Mouse (Mus musculus): ENCODE data around the gene Fcgr3.

Gene Fcgr3

DNA sequence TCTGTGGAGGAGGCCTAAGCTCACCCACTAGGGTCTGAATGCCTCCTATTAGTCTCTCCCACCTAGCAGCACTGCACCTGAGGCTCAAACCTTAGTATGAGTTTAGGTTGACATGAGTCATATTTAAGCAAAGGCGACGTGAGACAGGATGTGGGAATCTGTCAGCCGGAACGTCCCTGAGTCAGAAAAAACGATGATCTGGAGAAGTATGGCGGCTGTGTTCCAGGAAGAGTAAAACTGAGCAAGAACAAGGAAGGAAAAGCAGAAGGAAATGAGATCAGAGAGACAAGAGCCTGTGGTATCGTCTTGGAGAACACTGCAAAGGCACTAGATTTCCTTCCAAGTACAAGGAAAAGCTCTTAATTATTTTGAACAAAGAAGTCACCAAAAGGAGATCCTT lies 14.0 kb downstream of the Fcgr3 start:
- DNase-seq (ENCODE audit: low spot score in 2 of 2) = no peak

DNA sequence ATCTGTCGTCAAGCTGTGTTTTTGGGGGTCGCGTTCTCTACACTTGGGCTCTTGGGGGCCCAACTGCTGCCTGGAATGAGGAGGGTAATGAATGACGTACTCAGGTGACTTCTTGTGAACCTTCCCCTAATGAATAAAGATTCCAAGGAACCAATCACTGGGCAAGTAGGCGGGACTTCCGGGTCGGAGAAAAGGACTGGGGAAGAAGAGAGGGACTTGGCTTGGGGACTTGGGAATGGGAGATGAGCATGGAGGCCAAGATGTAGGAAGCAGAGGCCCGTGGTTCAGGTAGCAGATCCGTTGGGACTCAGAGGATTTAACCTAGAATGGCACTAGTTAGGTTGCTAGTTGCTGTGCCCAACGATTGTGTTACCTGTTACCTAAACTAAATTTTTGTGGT lies 15.5 kb downstream of the Fcgr3 start:
- DNase-seq (ENCODE audit: low spot score in 2 of 2) = no peak

DNA sequence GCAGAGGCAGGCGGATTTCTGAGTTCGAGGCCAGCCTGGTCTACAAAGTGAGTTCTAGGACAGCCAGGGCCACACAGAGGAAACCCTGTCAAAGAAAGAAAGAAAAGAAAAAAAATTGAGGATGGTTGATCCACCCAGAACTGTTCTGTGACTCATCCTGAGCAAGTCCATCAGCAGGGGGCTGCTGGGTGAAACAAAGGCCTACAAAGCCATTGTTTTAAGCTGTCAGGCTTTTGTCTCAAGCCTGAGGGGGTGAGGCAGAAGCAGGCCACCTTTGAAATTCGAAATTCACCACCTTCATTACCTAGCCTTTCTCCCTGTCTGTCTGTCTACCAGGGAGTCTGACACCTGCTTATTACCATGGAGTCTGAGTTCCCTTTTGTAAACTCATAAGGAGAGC lies 18.2 kb downstream of the Fcgr3 start:
- DNase-seq (ENCODE audit: low spot score in 2 of 2) = no peak

DNA sequence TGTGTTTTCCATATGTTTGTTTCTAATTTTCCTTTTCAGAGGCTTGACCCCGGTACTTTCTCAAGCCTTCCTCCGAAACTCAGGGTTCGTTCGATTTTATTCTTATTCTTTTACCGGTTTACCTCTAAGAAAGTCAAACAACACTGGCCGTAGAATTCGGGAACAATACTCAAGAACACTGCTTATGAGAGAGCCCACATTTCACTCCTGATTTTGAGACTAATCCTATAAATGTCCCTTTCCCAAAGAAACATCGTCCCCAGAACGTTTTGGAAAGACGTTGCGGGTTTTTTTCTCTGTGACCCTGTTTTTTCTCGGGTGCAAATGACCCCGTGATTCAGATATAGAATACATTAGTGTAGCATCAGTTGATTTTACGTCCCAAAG lies 19.7 kb downstream of the Fcgr3 start:
- DNase-seq (ENCODE audit: low spot score in 2 of 2) = no peak

DNA sequence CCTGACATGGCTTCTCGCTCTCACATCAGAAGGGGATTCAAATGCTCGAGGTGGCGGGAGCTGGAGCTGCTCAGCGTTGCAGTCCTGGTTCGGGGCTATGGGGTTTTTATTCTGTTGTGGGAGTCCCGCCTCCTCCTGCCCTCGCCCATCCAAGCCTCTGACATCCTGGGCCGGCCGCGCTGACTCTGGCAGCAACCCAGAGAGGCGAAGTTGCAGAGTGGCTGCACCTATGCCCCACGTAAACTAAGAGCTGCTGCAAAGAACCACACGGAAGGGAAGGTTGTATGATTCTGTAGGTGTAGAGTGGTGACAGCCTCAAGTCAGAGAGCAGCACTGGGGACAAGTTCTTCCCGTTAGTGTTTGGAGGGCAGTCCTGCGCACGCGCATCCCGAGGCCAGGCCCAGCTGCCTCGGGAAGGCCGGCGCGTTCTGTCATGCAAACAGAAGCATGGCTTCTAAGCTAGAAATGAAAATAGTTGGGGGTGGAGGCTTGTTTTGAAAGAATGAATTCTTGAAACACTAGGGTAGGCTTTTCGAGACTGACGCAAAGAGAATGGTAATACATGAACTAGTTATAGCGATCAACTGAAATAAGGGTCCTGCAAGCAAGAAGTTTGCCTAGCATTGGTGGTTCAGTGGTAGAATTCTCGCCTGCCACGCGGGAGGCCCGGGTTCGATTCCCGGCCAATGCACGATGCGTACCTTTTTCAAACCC lies 20.2 kb downstream of the Fcgr3 start:
- DNase-seq (ENCODE audit: low spot score in 2 of 2) = peak; percentile 78 to 86

DNA sequence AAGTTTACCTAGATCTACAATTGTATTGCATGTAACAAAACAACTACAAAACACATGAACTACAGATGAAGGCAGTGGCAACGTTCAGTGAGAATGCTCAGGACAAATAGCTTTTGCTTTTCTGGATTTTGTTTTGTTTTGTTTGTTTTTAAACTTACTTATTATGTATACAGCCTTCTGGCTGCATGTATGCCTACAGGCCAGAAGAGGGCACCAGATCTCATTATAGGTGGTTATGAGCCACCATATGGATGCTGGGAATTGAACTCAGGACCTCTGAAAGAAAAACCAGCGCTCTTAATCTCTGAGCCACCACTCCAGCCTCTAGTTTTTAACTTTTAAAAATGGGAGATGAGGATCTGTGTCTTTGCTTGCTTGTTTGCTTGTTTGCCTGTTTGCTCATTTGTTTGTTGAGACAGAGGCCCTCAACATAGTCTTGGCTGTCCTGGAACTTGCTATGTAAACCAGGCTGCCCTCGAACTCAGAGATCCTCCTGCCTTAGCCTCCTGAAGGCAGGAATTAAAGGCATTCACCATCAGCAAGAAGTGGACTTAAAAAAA lies 21.1 kb downstream of the Fcgr3 start:
- DNase-seq (ENCODE audit: low spot score in 2 of 2) = no peak

DNA sequence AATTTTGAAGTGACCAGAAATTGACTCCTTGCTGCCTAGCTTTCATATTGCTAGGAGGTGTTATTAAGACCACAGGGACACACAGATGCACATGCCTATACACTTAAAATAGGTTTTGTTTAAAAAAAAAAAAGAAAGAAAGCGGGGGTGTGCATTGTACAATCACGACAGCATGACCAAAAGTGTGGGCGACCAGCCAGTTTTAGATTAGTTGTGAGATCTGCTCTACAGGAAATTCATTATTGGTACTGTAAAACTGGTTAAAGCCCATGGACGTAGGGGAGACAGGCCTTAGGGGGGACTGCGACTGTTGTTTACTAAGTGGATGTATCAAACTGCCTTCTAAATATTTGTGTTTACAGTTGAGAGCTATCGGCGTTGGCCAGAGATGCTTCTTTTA lies 24.9 kb downstream of the Fcgr3 start:
- DNase-seq (ENCODE audit: low spot score in 2 of 2) = no peak

DNA sequence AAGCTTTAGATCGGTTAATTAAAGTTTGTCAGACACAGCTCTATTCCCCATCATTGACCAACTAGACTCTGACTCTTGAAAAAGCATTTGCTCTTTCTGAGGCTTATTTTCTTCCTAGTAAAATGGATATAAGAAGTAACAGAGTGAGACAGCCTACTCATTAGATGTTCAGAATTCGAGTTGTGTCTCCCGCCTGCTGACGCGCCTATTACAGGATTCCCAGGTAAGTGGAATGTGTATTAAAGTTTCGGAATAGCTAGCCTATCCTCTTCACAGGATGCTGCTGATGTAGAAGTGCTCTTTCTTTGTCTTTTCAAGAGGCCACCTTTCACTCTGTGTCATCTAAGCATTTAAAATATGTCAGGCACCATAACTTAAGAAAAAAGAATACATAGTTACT lies 25.6 kb downstream of the Fcgr3 start:
- DNase-seq (ENCODE audit: low spot score in 2 of 2) = no peak

DNA sequence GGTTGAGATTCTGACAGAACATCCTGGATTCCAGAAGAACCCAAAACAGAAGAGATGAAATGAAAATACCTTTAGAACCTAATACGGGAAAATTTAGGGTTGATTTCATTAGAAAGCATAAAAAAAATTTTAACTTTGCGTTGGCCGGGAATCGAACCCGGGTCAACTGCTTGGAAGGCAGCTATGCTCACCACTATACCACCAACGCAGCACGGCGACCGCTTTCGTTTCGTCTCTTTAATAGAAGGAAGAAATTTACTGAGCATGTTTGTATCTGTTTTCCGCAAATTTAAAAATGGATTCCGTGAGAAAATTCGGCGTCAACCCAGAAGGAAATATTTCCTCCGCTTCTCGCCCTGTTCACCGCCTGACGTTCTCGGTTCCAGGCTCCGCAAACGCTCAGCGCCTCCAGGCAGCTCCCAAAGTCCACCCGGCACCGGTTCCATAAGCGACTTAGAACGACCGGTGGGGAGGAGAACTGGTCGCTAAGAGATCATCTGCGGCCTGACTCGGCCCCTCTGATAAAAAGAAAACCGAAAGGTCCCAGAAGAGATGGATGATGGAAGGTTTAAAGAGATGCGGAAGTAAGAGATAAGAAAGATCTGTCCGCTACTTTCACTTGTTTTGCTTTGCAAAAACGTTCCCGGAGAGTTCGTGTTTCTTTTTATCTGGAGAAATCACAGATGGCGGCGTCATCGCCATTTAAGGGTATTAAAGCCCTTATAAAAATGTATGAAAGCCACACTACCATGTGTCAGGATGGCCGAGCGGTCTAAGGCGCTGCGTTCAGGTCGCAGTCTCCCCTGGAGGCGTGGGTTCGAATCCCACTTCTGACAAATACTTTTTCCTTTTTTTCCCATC lies 26.6 kb downstream of the Fcgr3 start:
- DNase-seq (ENCODE audit: low spot score in 2 of 2) = peak; percentile 83 to 88

DNA sequence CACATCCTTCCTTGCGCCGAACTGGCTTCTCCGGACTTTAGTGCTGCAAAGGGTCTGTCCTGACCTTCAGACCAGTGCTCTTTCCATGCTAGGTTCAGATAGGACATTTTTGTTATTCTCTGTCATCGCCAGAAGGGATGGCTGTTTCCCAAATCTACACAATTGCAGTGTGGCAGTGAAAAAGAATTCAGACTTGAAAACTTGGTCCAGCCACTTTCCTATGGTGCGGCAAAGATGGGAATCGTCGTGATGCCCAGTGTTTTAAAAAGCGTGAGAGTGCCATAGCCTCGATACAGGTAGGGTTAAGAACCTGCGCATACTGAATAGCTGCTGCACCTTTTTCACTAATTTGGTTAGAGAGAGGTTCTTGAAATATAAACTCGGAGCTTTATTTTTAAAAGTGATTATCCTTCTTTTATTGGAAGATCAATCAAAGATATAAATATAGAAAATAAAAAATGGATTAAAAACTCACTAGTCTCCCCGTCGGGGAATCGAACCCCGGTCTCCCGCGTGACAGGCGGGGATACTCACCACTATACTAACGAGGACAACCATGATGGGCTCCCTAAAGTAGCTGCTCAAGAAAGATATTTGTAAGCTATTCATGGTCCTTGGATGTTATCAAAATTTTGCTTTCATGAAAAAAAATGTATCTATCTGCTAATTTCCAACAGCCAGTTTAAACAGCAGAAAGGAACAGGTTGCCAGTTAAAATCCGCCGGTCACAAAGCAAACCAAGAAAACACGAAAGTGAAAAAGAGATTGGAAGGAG lies 28.0 kb downstream of the Fcgr3 start:
- peak; percentile 78 to 84 for DNase-seq (ENCODE audit: low spot score in 2 of 2)

DNA sequence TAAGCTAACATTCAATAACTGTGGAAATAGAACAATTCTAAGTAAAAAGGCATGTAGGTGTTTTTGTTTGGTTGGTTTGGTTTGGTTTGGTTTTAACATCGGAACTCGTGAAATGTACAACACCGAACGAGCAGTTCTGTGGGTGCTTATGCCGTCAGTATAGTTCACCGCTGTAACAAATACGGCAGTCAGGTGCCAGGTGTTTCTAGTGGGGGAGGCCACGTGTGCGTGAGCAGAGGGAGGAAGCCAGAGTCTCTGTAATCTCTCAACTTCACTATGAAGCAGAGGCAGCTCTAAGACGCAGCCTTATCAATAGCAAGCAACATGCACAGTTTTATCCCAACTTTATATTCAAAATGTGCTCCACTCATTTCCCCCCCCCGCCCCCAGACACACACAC lies 29.1 kb downstream of the Fcgr3 start:
- no peak for DNase-seq (ENCODE audit: low spot score in 2 of 2)

DNA sequence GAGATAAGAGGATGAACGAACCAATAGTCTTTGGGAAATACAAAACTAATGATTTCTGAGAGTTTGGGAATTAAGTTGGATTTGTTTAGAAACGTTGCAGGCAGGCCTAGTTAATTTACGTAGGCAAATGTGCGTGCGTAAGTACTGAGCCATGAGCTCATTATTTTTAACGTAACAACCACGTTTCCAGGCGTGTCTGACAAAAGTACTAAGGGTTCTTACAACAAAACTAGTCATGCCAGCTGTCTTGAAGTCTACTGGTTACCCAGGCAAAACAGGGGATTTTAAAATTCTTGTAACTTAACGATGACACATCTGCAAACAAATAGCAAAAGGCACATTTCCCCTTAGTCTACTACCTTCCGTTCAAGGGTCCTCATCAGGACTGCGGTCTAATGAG lies 30.5 kb downstream of the Fcgr3 start:
- DNase-seq (ENCODE audit: low spot score in 2 of 2) = no peak

DNA sequence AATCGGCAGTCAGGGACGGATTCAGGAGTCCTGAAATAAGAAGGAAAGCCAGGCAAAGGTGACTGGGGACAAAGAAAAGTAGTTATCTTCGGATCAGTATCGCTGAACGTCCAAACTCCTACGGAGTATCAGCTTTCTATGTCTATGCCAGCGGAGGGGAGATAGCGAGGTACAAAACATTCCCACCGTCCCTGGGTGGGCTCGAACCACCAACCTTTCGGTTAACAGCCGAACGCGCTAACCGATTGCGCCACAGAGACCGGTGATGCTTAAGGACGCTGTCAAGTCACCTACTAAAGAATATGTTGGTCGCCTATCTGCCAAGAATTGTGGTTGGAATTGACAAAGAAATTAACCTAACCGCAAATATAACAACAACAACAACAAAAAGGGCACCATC lies 31.0 kb downstream of the Fcgr3 start:
- peak; percentile 81 to 85 for DNase-seq (ENCODE audit: low spot score in 2 of 2)

DNA sequence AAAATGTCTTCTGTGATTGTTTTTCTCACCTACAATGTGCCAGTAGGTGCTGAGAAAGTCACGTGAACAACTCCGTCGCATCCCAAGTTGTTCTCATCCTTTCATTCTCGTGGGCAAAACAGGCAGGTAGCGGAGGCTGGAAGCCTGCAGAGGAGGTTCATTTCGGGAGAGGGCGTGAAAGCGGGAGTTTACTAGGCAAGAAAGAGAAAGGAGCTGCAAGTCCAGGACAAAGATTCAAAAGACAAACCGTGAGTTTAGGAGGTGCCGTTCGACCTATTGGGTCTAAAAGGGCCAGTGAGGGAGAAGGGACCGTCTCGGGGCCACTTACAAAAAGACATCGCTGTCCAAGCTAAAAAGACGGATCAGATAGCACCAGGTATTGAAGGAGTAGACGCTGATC lies 31.5 kb downstream of the Fcgr3 start:
- DNase-seq (ENCODE audit: low spot score in 2 of 2) = no peak

DNA sequence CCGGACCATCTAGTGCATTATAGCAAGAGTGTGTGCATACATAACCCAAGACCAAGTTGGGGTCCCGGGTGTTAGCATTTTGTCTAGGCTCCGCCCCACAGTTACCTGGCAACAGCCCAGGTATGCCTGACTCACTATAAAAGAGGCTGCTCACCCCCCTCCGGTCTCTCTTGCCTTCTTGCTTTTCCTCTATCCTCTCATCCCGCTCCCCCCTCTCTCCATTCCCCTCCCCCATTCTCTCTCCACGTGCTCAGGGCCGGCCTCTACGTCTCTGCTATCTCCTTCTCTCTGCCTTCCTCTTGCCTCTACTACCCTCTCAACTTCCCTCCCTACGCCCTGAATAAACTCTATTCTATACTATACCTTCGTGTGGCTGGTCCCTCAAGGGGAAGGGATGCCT lies 32.0 kb downstream of the Fcgr3 start:
- no peak for DNase-seq (ENCODE audit: low spot score in 2 of 2)

DNA sequence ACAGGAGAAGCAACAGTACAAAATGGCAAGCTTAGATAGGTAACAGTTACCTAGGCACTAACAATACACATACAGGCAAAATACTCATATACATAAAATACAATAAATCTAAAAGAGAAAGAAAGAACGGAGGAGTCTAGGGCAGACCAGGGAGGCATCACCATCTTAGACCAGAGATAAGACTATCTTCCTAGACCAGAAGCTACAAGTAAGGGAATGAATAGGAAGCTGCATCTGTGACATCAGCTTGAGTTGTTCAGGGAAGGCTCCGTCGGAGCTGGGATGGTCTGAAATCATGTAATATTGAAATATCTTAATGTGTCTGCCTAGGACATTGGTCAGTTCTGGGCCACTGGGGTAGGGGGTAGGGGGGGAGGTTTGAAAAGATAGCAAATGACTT lies 33.0 kb downstream of the Fcgr3 start:
- no peak for DNase-seq (ENCODE audit: low spot score in 2 of 2)

DNA sequence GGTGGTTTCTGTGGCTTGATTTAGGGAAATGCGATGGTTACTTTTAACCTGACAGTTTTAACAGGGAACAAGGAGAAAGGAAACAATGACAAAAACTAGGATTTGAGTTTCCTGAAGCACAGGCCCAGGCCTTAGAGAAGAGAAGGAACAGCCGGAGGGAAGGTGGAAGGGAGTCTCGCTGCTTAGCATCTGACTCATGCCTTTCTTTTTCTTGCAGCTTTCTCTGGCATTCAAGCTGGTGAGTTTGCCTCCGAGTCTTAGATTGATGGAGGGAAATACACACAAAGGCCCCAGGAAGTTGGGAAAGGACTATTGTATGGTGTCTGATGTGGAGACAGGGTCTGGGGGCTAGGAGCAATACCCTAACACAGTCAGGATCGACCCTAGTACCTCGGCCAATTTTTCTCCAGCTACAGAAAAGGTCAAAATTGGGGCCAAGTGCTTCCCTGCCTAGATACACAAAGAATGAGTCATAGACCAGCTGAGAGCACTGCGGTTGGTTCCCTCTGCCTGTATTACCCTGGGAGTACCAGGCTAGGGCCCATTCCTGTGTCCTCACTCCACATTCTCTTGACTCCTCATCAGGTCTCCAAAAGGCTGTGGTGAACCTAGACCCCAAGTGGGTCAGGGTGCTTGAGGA lies 45.3 kb downstream of the Fcgr3 start:
- DNase-seq (ENCODE audit: low spot score in 2 of 2) = no peak

DNA sequence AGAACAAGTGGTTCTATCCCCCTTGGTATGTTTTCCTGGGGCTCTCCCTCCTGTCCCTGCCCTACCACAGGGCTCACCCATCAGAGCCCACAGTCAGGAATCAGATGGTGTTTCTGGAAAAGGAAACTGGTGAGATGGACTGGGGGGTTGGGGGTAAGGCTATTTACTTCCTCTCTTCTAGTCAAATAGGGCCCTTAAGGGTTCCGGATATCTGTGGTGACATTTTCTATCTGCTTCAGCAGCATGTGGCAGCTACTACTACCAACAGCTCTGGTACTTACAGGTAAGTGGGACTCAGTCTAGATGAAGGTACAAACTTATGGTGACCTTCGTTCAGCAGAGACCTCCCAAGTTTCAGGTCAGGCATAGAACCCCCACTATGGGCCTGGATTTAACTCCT lies 46.0 kb downstream of the Fcgr3 start, which contains the start of gene Fcgr4:
TSS of gene Fcgr4 (plus strand) at position 184 of the 400 bp plus-strand sequence.
- DNase-seq (ENCODE audit: low spot score in 2 of 2) = no peak

DNA sequence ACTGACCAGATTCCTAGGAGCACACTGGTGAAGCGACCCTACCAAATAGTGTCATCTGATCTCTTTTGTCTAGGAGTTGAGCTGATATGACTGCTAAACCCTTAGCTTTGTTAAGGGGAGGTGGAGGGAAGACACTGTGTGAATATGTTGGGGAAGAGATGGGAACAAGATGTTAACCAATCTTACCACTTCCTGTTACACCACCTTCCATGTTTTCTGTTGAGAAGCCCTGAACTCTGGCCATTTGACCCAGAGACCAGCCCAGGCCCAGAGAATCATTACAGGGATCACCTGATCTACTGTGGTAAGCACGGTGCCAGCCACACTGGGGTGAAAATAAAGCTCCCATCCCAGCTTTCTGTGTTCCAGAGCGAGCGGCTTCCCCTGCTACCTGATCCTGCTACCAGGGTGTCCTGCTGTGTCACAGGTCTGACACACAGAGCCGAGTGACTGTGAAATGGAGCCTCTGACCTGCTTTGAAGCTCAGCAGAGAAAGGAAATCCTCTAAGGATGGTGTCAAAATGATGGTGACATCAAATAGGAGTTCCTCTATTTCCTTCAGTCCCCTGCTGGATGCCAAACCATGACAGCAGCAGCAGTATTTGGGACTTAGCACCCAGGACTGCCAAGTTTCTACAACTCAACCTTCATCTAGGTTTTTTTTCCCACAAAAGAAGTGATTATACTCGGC lies 47.1 kb downstream of the Fcgr3 start:
- DNase-seq (ENCODE audit: low spot score in 2 of 2) = no peak

DNA sequence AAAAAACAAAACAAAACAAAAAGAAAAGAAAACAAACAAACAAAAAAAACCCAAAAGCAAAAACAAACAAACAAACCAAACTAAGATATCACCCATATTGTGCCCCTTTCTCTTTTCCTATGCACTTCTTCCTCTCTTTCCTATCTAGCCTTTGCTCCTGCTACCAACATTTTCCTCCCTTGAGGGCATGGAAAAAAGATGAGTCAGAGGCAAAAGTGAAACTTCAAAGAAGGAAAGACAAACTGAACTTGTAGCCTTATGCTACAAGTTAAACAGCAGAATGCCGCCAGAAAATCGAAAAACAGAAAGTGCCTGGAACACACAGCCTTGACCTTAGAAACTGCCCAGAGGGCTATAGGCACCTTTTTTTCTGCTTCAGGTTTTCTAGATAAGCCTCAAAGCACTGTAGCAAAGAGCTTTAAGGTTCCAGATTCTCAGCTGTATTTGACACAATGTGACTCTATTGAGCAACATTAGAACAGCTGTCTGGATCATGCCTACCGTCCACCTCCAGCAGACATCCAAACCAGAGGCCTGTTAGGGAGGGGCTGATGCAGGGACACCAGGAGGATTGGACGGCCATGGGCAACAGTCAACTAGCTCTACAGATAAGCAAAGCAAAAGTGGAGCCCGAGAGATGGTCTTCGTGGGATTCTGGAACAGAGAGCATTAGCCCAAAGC lies 47.9 kb downstream of the Fcgr3 start:
- DNase-seq (ENCODE audit: low spot score in 2 of 2) = no peak

Data from spleen, postnatal 10 days (tissue).